7 mouse cellular contexts compared by ENCODE assay signal in genomic region chr9:65031894-65032268, GRCm38 (mm10). TPM values are rescaled to one million over a fixed set of nuclear protein-coding genes. Genes with fewer than 3 reads are reported as not detected.
DNase-seq lines count a peak whose midpoint lies in the region; ATAC-seq and TF ChIP-seq lines count a peak whose summit lies in the region.

No protein-coding gene starts in this region.

- no peak for TF ChIP-seq CTCF in stomach, postnatal 0 days (IDR thresholded peaks at IDR 0.05; ENCODE audit: low read depth)

- no peak for TF ChIP-seq EP300 in stomach, postnatal 0 days (optimal IDR thresholded peaks at IDR 0.05)

- no peak overlapping the region; the same call in 1 of the 2 replicates for H3K27ac ChIP-seq in neural tube, embryonic 11.5 days (ENCODE audit: low read depth, low read length)
- 0 out of 2 replicates have a peak overlapping the region, but pooled peaks have one; percentile 77 for H3K27ac ChIP-seq in forebrain, embryonic 12.5 days
- peak overlapping the region; percentile 96 for H3K27ac ChIP-seq in liver, embryonic 12.5 days
- no peak overlapping the region for H3K27ac ChIP-seq in stomach, postnatal 0 days (replicated peaks)

- H3K36me3 ChIP-seq in neural tube, embryonic 11.5 days (ENCODE audit: control insufficient read depth, insufficient read depth, low read length), result no peaks in the 10 kb centered on the region
- H3K36me3 ChIP-seq in forebrain, embryonic 12.5 days (replicated peaks), result peaks cover 7% of the 10 kb centered on the region
- H3K36me3 ChIP-seq in liver, embryonic 12.5 days, result peaks cover 25% of the 10 kb centered on the region
- H3K36me3 ChIP-seq in stomach, postnatal 0 days (ENCODE audit: control insufficient read depth, insufficient read depth, low read length), result no peaks in the 10 kb centered on the region

- DNase-seq in neural tube, embryonic 11.5 days (ENCODE audit: low spot score), result no peak
- DNase-seq in neural tube, embryonic 10.5 days (ENCODE audit: extremely low spot score, low spot score), result no peak
- DNase-seq in stomach, postnatal 0 days (ENCODE audit: low spot score), result no peak
- DNase-seq in ovary, postnatal 36 days (ENCODE audit: low spot score), result no peak
- DNase-seq in gastrocnemius, postnatal 4 days (ENCODE audit: low spot score in 2 of 2), result no peak

- H3K4me3 ChIP-seq in neural tube, embryonic 11.5 days (ENCODE audit: low read depth, low read length), result peak overlapping the region; percentile 100
- H3K4me3 ChIP-seq in forebrain, embryonic 12.5 days (replicated peaks), result peak overlapping the region; percentile 72
- H3K4me3 ChIP-seq in liver, embryonic 12.5 days, result peak overlapping the region; percentile 99
- H3K4me3 ChIP-seq in stomach, postnatal 0 days (ENCODE audit: low read depth, low read length), result peak overlapping the region; percentile 99; the same call in 1 of the 2 replicates

- H3K27me3 ChIP-seq in neural tube, embryonic 11.5 days (ENCODE audit: control insufficient read depth, insufficient read depth, low read length), result no peaks in the 10 kb centered on the region
- no peaks in the 10 kb centered on the region for H3K27me3 ChIP-seq in forebrain, embryonic 12.5 days
- no peaks in the 10 kb centered on the region for H3K27me3 ChIP-seq in liver, embryonic 12.5 days (replicated peaks)
- H3K27me3 ChIP-seq in stomach, postnatal 0 days (ENCODE audit: control insufficient read depth, insufficient read depth, low read length), result no peaks in the 10 kb centered on the region

- no peak for ATAC-seq in neural tube, embryonic 11.5 days (ENCODE audit: insufficient read depth, low FRiP score, low TSS enrichment)
- no peak for ATAC-seq in forebrain, embryonic 12.5 days (ENCODE audit: low FRiP score)
- ATAC-seq in liver, embryonic 12.5 days, result peak; percentile 58
- no peak for ATAC-seq in stomach, postnatal 0 days (ENCODE audit: low FRiP score, low TSS enrichment)

- WGBS in neural tube, embryonic 11.5 days, result 34% methylated on average over 4 of the region's 4 CpGs
- WGBS in forebrain, embryonic 12.5 days, result 33% methylated on average over 4 of the region's 4 CpGs
- 22% methylated on average over 4 of the region's 4 CpGs for WGBS in liver, embryonic 12.5 days (ENCODE audit: insufficient replicate concordance)
- WGBS in stomach, postnatal 0 days, result 28% methylated on average over 4 of the region's 4 CpGs

- H3K4me2 ChIP-seq in neural tube, embryonic 11.5 days (ENCODE audit: low read depth), result no peak overlapping the region
- H3K4me2 ChIP-seq in forebrain, embryonic 12.5 days, result peak overlapping the region; percentile 91
- peak overlapping the region; percentile 85 for H3K4me2 ChIP-seq in liver, embryonic 12.5 days
- peak overlapping the region; percentile 31; the same call in 1 of the 2 replicates for H3K4me2 ChIP-seq in stomach, postnatal 0 days (replicated peaks; ENCODE audit: low read depth)

- H3K4me1 ChIP-seq in neural tube, embryonic 11.5 days (ENCODE audit: control insufficient read depth, insufficient read depth, low read length), result peaks cover 3% of the 10 kb centered on the region; the same call in 1 of the 2 replicates
- H3K4me1 ChIP-seq in forebrain, embryonic 12.5 days, result peaks cover 8% of the 10 kb centered on the region
- H3K4me1 ChIP-seq in liver, embryonic 12.5 days, result peaks cover 31% of the 10 kb centered on the region
- no peaks in the 10 kb centered on the region for H3K4me1 ChIP-seq in stomach, postnatal 0 days (replicated peaks; ENCODE audit: control insufficient read depth, insufficient read depth)

- H3K9ac ChIP-seq in neural tube, embryonic 11.5 days (ENCODE audit: low read length), result peak overlapping the region; percentile 98; the same call in 1 of the 2 replicates
- no peak overlapping the region for H3K9ac ChIP-seq in forebrain, embryonic 12.5 days
- peak overlapping the region; percentile 99 for H3K9ac ChIP-seq in liver, embryonic 12.5 days
- no peak overlapping the region for H3K9ac ChIP-seq in stomach, postnatal 0 days (ENCODE audit: low read length)

- no peaks in the 10 kb centered on the region for H3K9me3 ChIP-seq in neural tube, embryonic 11.5 days (ENCODE audit: control insufficient read depth, low read length)
- H3K9me3 ChIP-seq in forebrain, embryonic 12.5 days, result no peaks in the 10 kb centered on the region
- H3K9me3 ChIP-seq in liver, embryonic 12.5 days (replicated peaks), result no peaks in the 10 kb centered on the region
- H3K9me3 ChIP-seq in stomach, postnatal 0 days (ENCODE audit: control insufficient read depth, low read length), result no peaks in the 10 kb centered on the region

RNA-seq across cellular contexts. Expression of gene Dpp8, which starts 0.3 kb away (rescaled TPM):
- 34.7 and 36.7 TPM in 2 replicates for polyA plus RNA-seq in neural tube, embryonic 11.5 days (2014; fragmentation: Nextera tagmentation; extraction: Ambion mirVana)
- 57.8 and 60.7 TPM in 2 replicates for polyA plus RNA-seq in forebrain, embryonic 12.5 days (2016; fragmentation: Nextera tagmentation; extraction: Ambion mirVana)
- 31.4 and 32.8 TPM in 2 replicates for polyA plus RNA-seq in liver, embryonic 12.5 days (2016; fragmentation: Nextera tagmentation; extraction: Ambion mirVana)
- polyA plus RNA-seq in stomach, postnatal 0 days (2015; fragmentation: Nextera tagmentation; extraction: Ambion mirVana), result 14.9 and 16.1 TPM in 2 replicates
- total RNA-seq in gastrocnemius, postnatal 4 days (2021), result 100 to 1,000 TPM in 1 of 2 experiments, 10 to 100 TPM in 1; 85.3 to 103 TPM

RNA-seq across cellular contexts. Expression of gene Hacd3, which starts 10.4 kb away (rescaled TPM):
- 105 and 114 TPM in 2 replicates for polyA plus RNA-seq in neural tube, embryonic 11.5 days (2014; fragmentation: Nextera tagmentation; extraction: Ambion mirVana)
- 138 and 140 TPM in 2 replicates for polyA plus RNA-seq in forebrain, embryonic 12.5 days (2016; fragmentation: Nextera tagmentation; extraction: Ambion mirVana)
- polyA plus RNA-seq in liver, embryonic 12.5 days (2016; fragmentation: Nextera tagmentation; extraction: Ambion mirVana), result 68.3 and 71.9 TPM in 2 replicates
- polyA plus RNA-seq in stomach, postnatal 0 days (2015; fragmentation: Nextera tagmentation; extraction: Ambion mirVana), result 108 and 110 TPM in 2 replicates
- total RNA-seq in gastrocnemius, postnatal 4 days (2021), result 10 to 100 TPM; 18.2 to 20.1 TPM

Comparison
In these comparisons a context has a peak if more than half of its experiments do, and no peak if none do; other contexts are left out.
1. H3K27ac ChIP-seq: peak in forebrain, embryonic 12.5 days (single experiment) and liver, embryonic 12.5 days (single experiment); none in neural tube, embryonic 11.5 days (single experiment) and stomach, postnatal 0 days (single experiment).
2. H3K9ac ChIP-seq: peak in neural tube, embryonic 11.5 days (single experiment) and liver, embryonic 12.5 days (single experiment); none in forebrain, embryonic 12.5 days (single experiment) and stomach, postnatal 0 days (single experiment).
3. Peak in every context shown above with its lines, with median percentiles within 50 percentile points of each other: H3K4me3 ChIP-seq.